Mouse (Mus musculus): ENCODE results near the gene Prlhr.

Gene Prlhr

GRCm38 (mm10) chr19:60468254-60468762 is at the start of gene Prlhr:
Gene Prlhr (minus strand): TSS chr19:60468304.
- no peak for DNase-seq (ENCODE audit: low read depth)

- DNase-seq (ENCODE audit: low read depth): no peak
Measured at GRCm38 (mm10) chr19:60515064-60515463, 47.0 kb upstream of the Prlhr start.

GRCm38 (mm10) chr19:60513431-60513830 is 45.3 kb upstream of the Prlhr start:
- DNase-seq (ENCODE audit: low read depth): no peak

GRCm38 (mm10) chr19:60500209-60500608 is 32.1 kb upstream of the Prlhr start:
- no peak for DNase-seq (ENCODE audit: low read depth)

- no peak for DNase-seq (ENCODE audit: low read depth)
Measured at GRCm38 (mm10) chr19:60497171-60497570, 29.1 kb upstream of the Prlhr start.

- no peak for DNase-seq (ENCODE audit: low read depth)
Measured at GRCm38 (mm10) chr19:60495772-60496171, 27.7 kb upstream of the Prlhr start.

GRCm38 (mm10) chr19:60489566-60489965 is 21.5 kb upstream of the Prlhr start:
- no peak for DNase-seq (ENCODE audit: low read depth)

GRCm38 (mm10) chr19:60485261-60485660 is 17.2 kb upstream of the Prlhr start:
- no peak for DNase-seq (ENCODE audit: low read depth)

GRCm38 (mm10) chr19:60478859-60479258 is 10.8 kb upstream of the Prlhr start:
- DNase-seq (ENCODE audit: low read depth): no peak

- DNase-seq (ENCODE audit: low read depth): no peak
Measured at GRCm38 (mm10) chr19:60477788-60478187, 9.7 kb upstream of the Prlhr start.

- peak; percentile 33 for DNase-seq (ENCODE audit: low read depth)
Measured at GRCm38 (mm10) chr19:60468846-60469245, 742 bp upstream of the Prlhr start.

GRCm38 (mm10) chr19:60467588-60468007 is 506 bp downstream of the Prlhr start:
- DNase-seq (ENCODE audit: low read depth): no peak

- peak; percentile 24 for DNase-seq (ENCODE audit: low read depth)
Measured at GRCm38 (mm10) chr19:60466953-60467570, 1.0 kb downstream of the Prlhr start.

GRCm38 (mm10) chr19:60465726-60466125 is 2.4 kb downstream of the Prlhr start:
- no peak for DNase-seq (ENCODE audit: low read depth)

GRCm38 (mm10) chr19:60463896-60464295 is 4.2 kb downstream of the Prlhr start:
- DNase-seq (ENCODE audit: low read depth): no peak

- DNase-seq (ENCODE audit: low read depth): no peak
Measured at GRCm38 (mm10) chr19:60463440-60463839, 4.7 kb downstream of the Prlhr start.

GRCm38 (mm10) chr19:60461476-60461875 is 6.6 kb downstream of the Prlhr start:
- DNase-seq (ENCODE audit: low read depth): no peak

- no peak for DNase-seq (ENCODE audit: low read depth)
Measured at GRCm38 (mm10) chr19:60459680-60460079, 8.4 kb downstream of the Prlhr start.

GRCm38 (mm10) chr19:60459071-60459470 is 9.0 kb downstream of the Prlhr start:
- DNase-seq (ENCODE audit: low read depth): no peak

- no peak for DNase-seq (ENCODE audit: low read depth)
Measured at GRCm38 (mm10) chr19:60455791-60456190, 12.3 kb downstream of the Prlhr start.

GRCm38 (mm10) chr19:60440531-60440930 is 27.6 kb downstream of the Prlhr start:
- no peak for DNase-seq (ENCODE audit: low read depth)

- DNase-seq (ENCODE audit: low read depth): no peak
Measured at GRCm38 (mm10) chr19:60440083-60440482, 28.0 kb downstream of the Prlhr start.

- no peak for DNase-seq (ENCODE audit: low read depth)
Measured at GRCm38 (mm10) chr19:60437566-60438241, 30.4 kb downstream of the Prlhr start.

Data from c-Kit-positive CD71-negative TER-119-negative erythroid progenitor cells, embryonic 14.5 days (primary cell).